Mouse (Mus musculus): ENCODE data around the gene Lclat1.

DNA sequence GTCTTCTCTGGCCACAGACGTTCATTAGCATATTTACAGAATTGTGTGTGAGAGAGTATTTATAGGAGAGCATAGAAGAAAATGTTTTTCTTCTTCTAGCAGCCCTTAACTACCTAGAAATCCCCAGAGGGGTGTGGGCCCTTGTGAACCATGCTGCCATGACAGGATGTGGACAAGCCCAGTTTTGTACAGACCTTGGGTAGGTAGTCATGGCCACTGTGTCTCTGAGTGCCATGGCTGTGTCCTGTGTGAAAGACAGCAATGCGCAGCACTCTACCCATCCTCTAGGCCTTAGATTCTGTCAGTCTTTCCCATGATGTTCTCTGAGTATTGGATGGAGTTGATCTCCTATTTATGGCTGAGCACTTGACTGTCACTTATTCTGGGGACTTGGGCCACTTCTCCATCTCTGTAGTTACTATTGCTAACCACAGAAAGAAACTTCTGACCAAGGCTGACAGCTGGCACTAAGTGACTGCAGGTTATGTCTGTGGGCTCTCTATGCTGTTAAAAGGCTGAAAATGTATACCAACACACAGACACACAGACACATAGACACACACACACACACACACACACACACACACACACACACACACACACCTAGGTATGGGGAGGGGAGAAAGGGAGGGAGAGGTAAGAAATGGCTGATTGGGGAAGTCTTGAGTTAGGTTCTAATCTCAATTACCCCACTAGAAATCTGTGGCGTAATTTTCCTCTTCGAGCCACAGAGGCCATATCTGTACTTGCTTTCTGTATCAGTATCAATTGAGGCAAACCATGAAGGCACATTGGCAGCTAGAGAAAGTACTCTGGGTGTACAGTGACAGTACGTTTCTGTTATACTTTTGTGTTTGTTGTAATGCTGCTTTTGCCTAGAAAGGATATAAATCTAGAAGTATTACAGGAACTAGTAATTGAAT, 29.0 kb downstream of the Lclat1 start:
- TF ChIP-seq HCFC1 (IDR thresholded peaks at IDR 0.05; ENCODE audit: low read depth, low read length): no peak
- no peak for TF ChIP-seq CHD1 (IDR thresholded peaks at IDR 0.05; ENCODE audit: low read depth, low read length)

Data from MEL (cell line).